Mouse (Mus musculus) embryonic facial prominence, embryonic 15.5 days (tissue): ENCODE measurements around the gene Add1. TPM values are rescaled to one million over a fixed set of nuclear protein-coding genes. Genes with fewer than 3 reads are reported as not detected.

Experiments
- ATAC-seq: fragments of 200-750 bp; cut with Nextera tagmentation; 2 replicates; pipeline ENCODE4 v1.8.0; 2017; ENCODE audit warnings: low read depth, moderate TSS enrichment; ENCODE audit not compliant: insufficient number of reproducible peaks, low FRiP score, low TSS enrichment
- H3K27ac ChIP-seq: fragments of 300-500 bp; sonication (generic); replicated peaks from 2 replicates; pipeline ENCODE4 v1.5.1; 2015; ENCODE audit warnings: mild to moderate bottlenecking, inconsistent platforms
- H3K27me3 ChIP-seq: fragments of 300-500 bp; sonication (generic); 2 replicates; pipeline ENCODE4 v1.6.1; 2015; ENCODE audit warnings: inconsistent platforms
- H3K36me3 ChIP-seq: fragments of 300-500 bp; sonication (generic); 2 replicates; pipeline ENCODE4 v1.6.1; 2015; ENCODE audit warnings: mild to moderate bottlenecking, inconsistent platforms
- H3K4me1 ChIP-seq: fragments of 300-500 bp; sonication (generic); 2 replicates; pipeline ENCODE4 v1.6.1; 2015; ENCODE audit warnings: inconsistent platforms
- H3K4me2 ChIP-seq: fragments of 300-500 bp; sonication (generic); replicated peaks from 2 replicates; pipeline ENCODE4 v1.6.1; 2015; ENCODE audit warnings: mild to moderate bottlenecking, inconsistent platforms
- H3K4me3 ChIP-seq: fragments of 300-500 bp; sonication (generic); replicated peaks from 2 replicates; pipeline ENCODE4 v1.5.1; 2015; ENCODE audit warnings: mild to moderate bottlenecking, inconsistent platforms
- H3K9ac ChIP-seq: fragments of 300-500 bp; sonication (generic); 2 replicates; pipeline ENCODE4 v1.6.1; 2015; ENCODE audit warnings: inconsistent platforms
- H3K9me3 ChIP-seq: fragments of 300-500 bp; sonication (generic); replicated peaks from 2 replicates; pipeline ENCODE4 v1.6.1; 2016; ENCODE audit warnings: inconsistent platforms
- WGBS: fragments of 180-500 bp; shearing (Covaris S2); methylation state at CpG from one replicate; pipeline ENCODE4 v1.1.7; 2015; 5-methylcytosine and 5-hydroxymethylcytosine counted together
- polyA plus RNA-seq: library from polyadenylated mRNA; unstranded; fragments of >200 nt; fragmentation: Nextera tagmentation; extraction: Ambion mirVana; gene quantifications from 2 replicates; pipeline ENCODE4 v1.2.1, GENCODE M21; 2015

Add1 gene
- polyA plus RNA-seq, 1 experiment from 2014 or later = 190 TPM

GRCm38 (mm10) chr5:34534776-34535581 is 38.5 kb upstream of the Add1 start:
- no peak for ATAC-seq
- no peak overlapping the region for H3K4me2 ChIP-seq
- no peak overlapping the region for H3K27ac ChIP-seq
- H3K4me1 ChIP-seq = 0 out of 2 replicates have a peak, but pooled peaks cover 2% of the 10 kb centered on the region
- WGBS = 80% methylated on average over 5 of the region's 5 CpGs
- H3K27me3 ChIP-seq = no peaks in the 10 kb centered on the region
- no peak overlapping the region for H3K9ac ChIP-seq
- no peaks in the 10 kb centered on the region for H3K36me3 ChIP-seq
- no peaks in the 10 kb centered on the region for H3K9me3 ChIP-seq
- H3K4me3 ChIP-seq = no peak overlapping the region

DNA sequence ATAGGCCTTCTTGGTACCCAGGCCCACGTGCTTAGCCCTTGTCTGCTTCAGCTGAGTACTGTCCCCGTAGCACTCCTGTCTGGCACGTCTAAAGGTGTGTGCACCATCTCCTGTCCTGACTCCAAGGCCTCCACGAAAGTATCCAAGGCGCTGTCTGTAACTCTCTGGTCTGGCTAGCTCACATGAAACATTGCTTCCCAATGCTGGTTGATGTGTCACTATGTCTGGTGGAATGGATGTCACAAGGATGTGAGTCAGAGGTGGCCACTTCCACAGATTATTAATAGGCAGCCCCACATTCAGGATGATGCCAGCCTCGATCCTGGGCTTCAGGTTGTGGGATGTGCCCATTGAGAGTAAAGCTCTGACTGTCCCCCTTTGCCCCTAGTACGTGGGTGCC is 37.6 kb upstream of the Add1 start:
- H3K27ac ChIP-seq = no peak overlapping the region
- WGBS = 80% methylated on average over 7 of the region's 7 CpGs

DNA sequence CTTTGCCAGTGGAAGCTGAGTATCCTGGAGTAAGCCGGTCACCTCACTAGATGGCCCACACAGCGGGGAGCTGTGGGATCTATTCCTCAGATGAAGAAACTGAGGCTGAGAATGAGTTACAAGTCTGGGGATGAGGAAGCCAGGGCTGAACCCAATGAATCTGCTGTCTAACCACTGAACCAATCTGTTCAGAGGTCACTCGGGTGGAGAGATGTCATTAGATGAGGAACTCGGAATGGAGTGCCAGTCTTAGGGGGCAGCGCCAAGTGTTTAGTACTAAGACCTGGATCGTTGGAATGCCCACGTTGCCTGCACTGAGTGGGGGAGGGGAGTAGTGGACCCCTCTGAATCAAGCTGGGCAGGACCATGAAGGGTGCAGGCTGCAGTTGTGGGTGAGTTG is 35.4 kb upstream of the Add1 start:
- no peaks in the 10 kb centered on the region for H3K36me3 ChIP-seq
- no peak overlapping the region for H3K9ac ChIP-seq
- H3K4me2 ChIP-seq = no peak overlapping the region
- no peak overlapping the region for H3K4me3 ChIP-seq
- H3K27ac ChIP-seq = no peak overlapping the region
- H3K27me3 ChIP-seq = no peaks in the 10 kb centered on the region
- WGBS = 76% methylated on average over 7 of the region's 7 CpGs
- no peaks in the 10 kb centered on the region for H3K4me1 ChIP-seq
- no peak for ATAC-seq
- H3K9me3 ChIP-seq = no peaks in the 10 kb centered on the region

More for the DNA sequence above, 37.6 kb upstream of the Add1 start:
- ATAC-seq = no peak
- no peak overlapping the region for H3K4me3 ChIP-seq
- no peak overlapping the region for H3K4me2 ChIP-seq
- no peaks in the 10 kb centered on the region for H3K4me1 ChIP-seq
- no peak overlapping the region for H3K9ac ChIP-seq
- H3K9me3 ChIP-seq = no peaks in the 10 kb centered on the region
- no peaks in the 10 kb centered on the region for H3K27me3 ChIP-seq
- no peaks in the 10 kb centered on the region for H3K36me3 ChIP-seq

DNA sequence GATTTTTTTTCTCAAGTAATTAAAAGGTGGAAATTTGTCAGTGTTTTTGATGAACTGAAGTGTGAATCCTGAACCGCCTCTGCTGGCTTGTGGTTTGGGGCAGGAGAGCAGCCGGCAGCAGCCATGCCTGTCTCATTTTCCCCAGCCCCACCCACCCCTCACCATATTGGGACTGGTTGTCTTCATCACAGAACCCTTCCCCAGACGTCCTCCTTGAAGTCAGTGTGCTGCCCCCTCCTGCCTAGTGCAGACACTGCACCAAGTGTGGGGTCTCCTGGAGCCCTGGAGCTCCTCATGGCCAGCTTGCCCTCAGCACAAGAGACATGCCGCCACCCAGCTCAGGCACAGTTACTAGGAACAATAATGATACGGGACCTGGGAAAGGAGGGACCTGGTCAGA is 34.9 kb upstream of the Add1 start:
- no peak for ATAC-seq
- Histone ChIP-seq H3K4me2 (no peak overlapping the region), H3K4me3 (no peak overlapping the region), H3K9ac (no peak overlapping the region), H3K27ac (no peak overlapping the region), H3K9me3 (no peaks in the 10 kb centered on the region), H3K27me3 (no peaks in the 10 kb centered on the region), H3K36me3 (no peaks in the 10 kb centered on the region), H3K4me1 (no peaks in the 10 kb centered on the region)
- WGBS = 31% methylated on average over 5 of the region's 5 CpGs

DNA sequence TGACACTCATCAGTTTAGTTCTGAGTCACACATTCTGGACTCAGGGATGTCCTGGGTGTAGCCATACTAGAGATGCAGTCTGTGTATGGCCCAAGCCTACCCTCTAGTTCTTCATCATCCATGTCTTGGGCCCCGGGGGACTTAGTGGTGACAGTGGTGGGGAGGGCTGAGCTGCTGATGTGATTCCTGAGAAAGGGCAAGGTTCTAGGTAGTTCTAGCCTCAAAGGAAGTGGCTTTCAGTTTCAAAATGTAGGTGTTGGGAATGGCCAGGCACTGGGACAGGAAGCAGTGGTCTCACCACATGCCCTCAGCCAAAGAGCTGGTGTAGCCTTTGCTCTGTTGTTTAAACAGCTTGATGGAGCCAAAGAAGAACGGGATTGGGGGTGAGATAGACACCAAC is 34.3 kb upstream of the Add1 start:
- no peaks in the 10 kb centered on the region for H3K27me3 ChIP-seq
- H3K9me3 ChIP-seq = no peaks in the 10 kb centered on the region
- H3K4me3 ChIP-seq = no peak overlapping the region
- H3K36me3 ChIP-seq = no peaks in the 10 kb centered on the region
- H3K27ac ChIP-seq = no peak overlapping the region
- no peak overlapping the region for H3K4me2 ChIP-seq
- WGBS = 86% methylated on average over 2 of the region's 2 CpGs
- no peaks in the 10 kb centered on the region for H3K4me1 ChIP-seq
- no peak for ATAC-seq
- no peak overlapping the region for H3K9ac ChIP-seq

GRCm38 (mm10) chr5:34542166-34542565 is 31.3 kb upstream of the Add1 start:
- no peak overlapping the region for H3K4me3 ChIP-seq
- no peak overlapping the region for H3K27ac ChIP-seq
- H3K9ac ChIP-seq = no peak overlapping the region
- no peak for ATAC-seq
- H3K36me3 ChIP-seq = no peaks in the 10 kb centered on the region
- H3K4me1 ChIP-seq = no peaks in the 10 kb centered on the region
- H3K27me3 ChIP-seq = no peaks in the 10 kb centered on the region
- WGBS = 56% methylated on average over 1 of the region's 1 CpGs
- no peak overlapping the region for H3K4me2 ChIP-seq
- H3K9me3 ChIP-seq = no peaks in the 10 kb centered on the region

- Histone ChIP-seq H3K4me1 (no peaks in the 10 kb centered on the region), H3K27ac (no peak overlapping the region), H3K4me2 (no peak overlapping the region), H3K27me3 (no peaks in the 10 kb centered on the region), H3K4me3 (no peak overlapping the region), H3K36me3 (no peaks in the 10 kb centered on the region), H3K9ac (no peak overlapping the region), H3K9me3 (no peaks in the 10 kb centered on the region)
- ATAC-seq = no peak
- 49% methylated on average over 4 of the region's 4 CpGs for WGBS
Measured at GRCm38 (mm10) chr5:34543114-34543513, 30.4 kb upstream of the Add1 start.

DNA sequence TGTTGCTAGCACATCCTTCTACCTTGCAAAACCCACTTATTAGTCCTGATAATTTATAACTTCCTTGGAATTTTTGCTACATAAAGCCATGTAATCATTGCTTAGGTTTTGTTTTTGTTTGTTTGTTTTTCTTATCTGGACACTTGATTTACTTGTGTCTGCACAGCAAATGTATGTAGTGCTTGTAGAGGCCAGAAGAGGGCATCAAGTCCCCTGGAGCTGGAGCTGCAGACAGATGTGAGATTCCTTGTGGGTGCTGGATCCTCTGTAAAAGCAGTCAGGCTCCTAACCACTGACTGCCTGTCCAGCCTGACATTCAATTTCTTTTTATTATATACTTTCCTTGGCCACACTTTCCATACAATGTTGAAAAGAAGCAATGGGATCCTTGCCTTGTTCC is 26.1 kb upstream of the Add1 start:
- H3K36me3 ChIP-seq = peaks cover 10% of the 10 kb centered on the region
- no peak overlapping the region for H3K4me3 ChIP-seq
- H3K9me3 ChIP-seq = no peaks in the 10 kb centered on the region
- no peak overlapping the region for H3K9ac ChIP-seq
- peaks cover 15% of the 10 kb centered on the region for H3K4me1 ChIP-seq
- H3K27ac ChIP-seq = no peak overlapping the region
- no peaks in the 10 kb centered on the region for H3K27me3 ChIP-seq
- no peak overlapping the region for H3K4me2 ChIP-seq
- no peak for ATAC-seq

DNA sequence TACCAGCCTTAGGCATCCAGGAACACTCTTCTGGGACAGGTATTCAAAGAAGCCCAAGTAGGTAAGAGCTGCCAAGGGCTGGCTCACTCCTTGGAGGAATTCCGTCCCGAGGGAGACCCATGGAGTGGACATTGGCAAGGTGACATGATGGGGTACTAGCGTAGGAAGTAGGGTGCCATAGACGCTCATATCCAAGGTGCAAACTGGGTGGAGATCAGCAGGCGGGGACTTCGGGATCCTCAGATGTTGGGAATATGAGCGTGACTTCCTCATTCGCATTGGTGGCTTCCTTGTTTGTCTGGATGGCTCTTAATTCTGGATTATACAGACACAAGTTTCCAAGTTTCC is 24.4 kb upstream of the Add1 start:
- Histone ChIP-seq H3K4me3 (peak overlapping the region; percentile 66), H3K36me3 (peaks cover 20% of the 10 kb centered on the region), H3K9ac (peak overlapping the region; percentile 85), H3K9me3 (no peaks in the 10 kb centered on the region), H3K4me2 (peak overlapping the region; percentile 79), H3K4me1 (peaks cover 15% of the 10 kb centered on the region), H3K27me3 (no peaks in the 10 kb centered on the region), H3K27ac (no peak overlapping the region)
- no peak for ATAC-seq
- WGBS = 20% methylated on average over 8 of the region's 8 CpGs

GRCm38 (mm10) chr5:34549483-34550221 is 23.8 kb upstream of the Add1 start:
- WGBS = 1% methylated on average over 47 of the region's 49 CpGs
- peak; percentile 78 for ATAC-seq

GRCm38 (mm10) chr5:34550251-34550650 is 23.2 kb upstream of the Add1 start:
- ATAC-seq = no peak
- no peak overlapping the region for H3K27ac ChIP-seq

More at GRCm38 (mm10) chr5:34549483-34550221, 23.8 kb upstream of the Add1 start:
- Histone ChIP-seq H3K9ac (peak overlapping the region; percentile 85), H3K4me2 (peak overlapping the region; percentile 79), H3K36me3 (peaks cover 23% of the 10 kb centered on the region), H3K27me3 (no peaks in the 10 kb centered on the region), H3K4me1 (peaks cover 15% of the 10 kb centered on the region), H3K4me3 (peak overlapping the region; percentile 66), H3K9me3 (no peaks in the 10 kb centered on the region), H3K27ac (peak overlapping the region; percentile 58)

More at GRCm38 (mm10) chr5:34550251-34550650, 23.2 kb upstream of the Add1 start:
- Histone ChIP-seq H3K27me3 (no peaks in the 10 kb centered on the region), H3K9me3 (no peaks in the 10 kb centered on the region), H3K36me3 (peaks cover 28% of the 10 kb centered on the region), H3K4me3 (peak overlapping the region; percentile 66), H3K9ac (peak overlapping the region; percentile 13; the same call in 1 of the 2 replicates), H3K4me2 (peak overlapping the region; percentile 79), H3K4me1 (peaks cover 15% of the 10 kb centered on the region)
- 7% methylated on average over 6 of the region's 6 CpGs for WGBS
